12 mouse cellular contexts compared by ENCODE assay signal in genomic region chr10:54532581-54532980, GRCm38 (mm10).
DNase-seq lines count a peak whose midpoint lies in the region.
"Had no signal": no experiment of that assay in that cellular context is flagged by ENCODE, and none has a peak within 500 bp of the region (broad histone marks: within the 10 kb centered on the region; RNA-seq: fewer than 3 reads in every experiment).

No protein-coding gene starts in this region.

- peak; percentile 64 to 69 for DNase-seq in cerebellum, postnatal 14 days
- DNase-seq in cerebellum, adult 11 months: no peak
- peak; percentile 21 for DNase-seq in heart, adult 8-10 months (ENCODE audit: low spot score)
- DNase-seq in heart, adult 11 months: no peak
- DNase-seq: adrenal gland, adult 2 months; adrenal gland, postnatal 10 days; adrenal gland, postnatal 25 days; cerebellum, adult 11-12 months; cerebellum, adult 2 months; cerebellum, adult 9-11 months; cerebellum, postnatal 36 days; embryo, embryonic 11 days had no signal

Comparison
In these comparisons a context has a peak if more than half of its experiments do, and no peak if none do; other contexts are left out.
1. DNase-seq: peak in cerebellum, postnatal 14 days (2 of 2) and heart, adult 8-10 months (single experiment); none in cerebellum, adult 11 months (single experiment) and heart, adult 11 months (single experiment).